Mouse (Mus musculus) cerebellum, adult 11-12 months (tissue): ENCODE data around the gene Ankrd49.
A peak's percentile ranks its signal among the peaks of the same experiment; 100 is the strongest.

Experiments used
- DNase-seq: peaks from one replicate; pipeline ENCODE4 v3.0.0; 2022

Ankrd49 gene

DNA sequence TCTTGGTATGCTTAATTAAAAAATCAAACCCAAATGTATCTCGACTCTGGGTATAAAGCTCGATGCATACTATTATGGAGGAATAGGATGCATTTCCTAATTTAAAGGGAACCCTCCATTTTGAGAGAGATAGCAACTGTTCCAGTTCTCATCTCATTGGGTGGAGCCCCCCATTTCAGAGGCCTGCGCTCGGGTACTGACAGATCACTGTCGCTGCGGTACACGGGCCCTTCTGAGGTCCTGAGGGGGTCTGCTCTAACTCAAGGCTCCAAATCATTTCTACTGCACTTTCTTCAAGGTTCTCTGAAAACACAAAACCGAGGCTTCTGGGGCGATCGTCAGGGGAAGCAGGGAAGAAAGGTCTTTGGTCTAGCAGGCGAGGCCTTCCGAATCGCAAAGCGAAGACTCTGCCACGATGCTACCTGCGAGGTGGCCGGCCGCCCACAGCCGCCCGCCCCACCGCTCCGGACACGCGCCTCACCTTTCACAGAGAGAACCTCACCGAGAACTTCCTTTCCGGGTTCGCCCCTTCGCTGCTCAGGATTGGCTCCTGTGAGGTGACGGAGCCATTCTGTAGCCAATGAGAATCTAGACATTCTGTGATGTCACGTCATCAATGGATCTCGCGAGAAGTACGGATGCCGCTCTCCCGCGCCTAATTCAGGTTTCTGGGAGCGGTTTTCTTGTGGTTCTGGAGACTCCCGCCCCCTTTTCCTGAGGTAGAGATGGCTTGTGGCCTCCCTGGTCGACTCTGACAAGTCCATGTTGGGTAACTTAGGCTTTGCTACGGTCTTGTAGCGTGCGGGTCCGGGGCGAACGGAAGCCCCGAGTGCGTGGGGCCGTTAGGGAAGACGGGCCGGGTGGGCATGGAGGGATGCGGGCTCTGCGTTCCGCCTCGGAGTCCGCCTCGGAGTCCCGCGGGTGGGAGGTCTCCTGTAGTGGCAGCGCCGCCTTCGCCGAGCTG, at the start of gene Ankrd49, which contains the start of gene Mre11a:
Gene Ankrd49, minus strand, starts transcription at position 818 of the 964 bp plus-strand sequence.
Gene Mre11a, plus strand, starts transcription at position 616 of the 964 bp plus-strand sequence.
- peak; percentile 93 for DNase-seq

- DNase-seq, result no peak
These were observed 47.4 kb upstream of the Ankrd49 start for GRCm38 (mm10) chr9:14832046-14832445.

- no peak for DNase-seq
These were observed 43.2 kb upstream of the Ankrd49 start for GRCm38 (mm10) chr9:14827875-14828274.

GRCm38 (mm10) chr9:14824840-14825239, 40.2 kb upstream of the Ankrd49 start:
- DNase-seq, result no peak

DNA sequence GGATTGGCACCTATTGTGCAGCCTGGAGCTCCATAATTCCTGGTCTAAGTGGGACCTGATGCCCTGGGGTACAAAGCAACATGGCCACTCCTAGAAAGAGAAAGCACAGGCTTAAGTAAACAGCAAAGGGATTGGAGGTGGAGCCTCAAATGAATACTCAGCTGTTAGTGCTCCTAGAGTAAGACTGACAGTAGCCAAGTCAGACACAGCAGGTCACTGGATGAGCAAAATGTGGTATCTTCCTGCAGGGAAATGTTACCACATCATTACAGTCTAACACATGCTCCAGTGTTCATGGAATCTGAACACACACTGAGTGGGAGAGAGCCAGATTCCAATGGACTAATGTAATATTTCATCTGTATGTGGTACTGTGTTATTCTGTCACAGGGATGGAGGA, 36.7 kb upstream of the Ankrd49 start:
- no peak for DNase-seq

- no peak for DNase-seq
These were observed 25.5 kb upstream of the Ankrd49 start for GRCm38 (mm10) chr9:14810111-14810510.

- no peak for DNase-seq
These were observed 22.1 kb upstream of the Ankrd49 start for GRCm38 (mm10) chr9:14806786-14807185.

GRCm38 (mm10) chr9:14805714-14806113, 21.1 kb upstream of the Ankrd49 start:
- DNase-seq, result no peak

DNA sequence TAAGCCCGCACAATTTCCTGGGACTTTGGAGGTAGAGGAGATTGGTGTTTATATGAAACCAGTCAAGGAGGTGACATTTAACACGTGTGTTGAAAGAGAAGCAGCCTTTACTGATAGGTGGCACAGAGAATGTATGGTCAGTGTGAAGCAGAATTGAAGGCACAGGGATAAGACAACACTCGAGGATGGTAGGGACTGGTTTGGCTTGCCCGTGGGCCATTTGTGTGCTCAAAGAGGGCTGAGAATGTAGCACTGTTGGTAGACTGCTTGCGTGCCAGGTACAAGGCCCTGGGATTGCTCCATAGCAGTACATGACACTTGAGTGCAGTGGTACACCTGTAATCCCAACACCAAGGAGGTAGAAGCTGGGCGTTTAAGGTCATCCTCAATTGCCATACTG, 2.7 kb upstream of the Ankrd49 start:
- DNase-seq, result no peak

DNA sequence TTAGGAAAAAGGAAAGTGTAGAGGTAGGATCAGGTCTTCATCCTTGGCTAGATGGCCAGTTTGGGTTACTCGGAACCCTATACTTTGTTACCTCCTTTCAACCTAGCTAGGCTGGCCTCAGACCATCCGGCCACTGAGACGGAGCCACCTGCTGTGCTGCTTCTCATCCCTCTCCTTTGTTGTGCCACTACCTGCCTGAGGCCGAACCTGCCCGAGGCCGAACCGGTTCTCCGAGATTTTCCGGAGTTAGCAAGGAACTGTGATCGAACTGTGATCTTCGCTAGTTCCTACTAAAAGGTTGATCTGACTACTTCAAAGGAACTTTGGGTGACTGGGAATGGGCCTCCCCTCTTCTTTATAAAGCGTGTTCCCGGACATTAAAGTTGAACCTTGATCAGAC, 6.3 kb downstream of the Ankrd49 start:
- no peak for DNase-seq

GRCm38 (mm10) chr9:14773813-14774212, 10.8 kb downstream of the Ankrd49 start:
- DNase-seq, result no peak

DNA sequence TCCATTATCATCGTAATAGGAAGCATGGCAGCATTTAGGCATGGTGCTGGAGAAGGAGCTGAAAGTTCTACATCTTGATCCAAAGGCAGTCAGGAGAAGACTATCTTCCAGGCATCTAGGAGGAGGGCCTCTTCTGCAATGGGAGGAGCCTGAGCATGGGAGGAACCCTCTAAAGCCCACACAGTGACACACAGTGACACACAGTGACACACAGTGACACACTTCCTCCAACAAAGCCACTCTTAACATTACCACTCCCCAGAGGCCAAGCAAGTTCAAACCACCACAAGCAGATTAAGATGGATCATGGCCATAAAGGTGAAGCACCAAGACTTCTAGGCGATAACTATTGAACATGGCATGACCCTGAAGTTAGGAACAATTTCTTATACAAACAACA, 12.6 kb downstream of the Ankrd49 start:
- DNase-seq, result no peak

GRCm38 (mm10) chr9:14770803-14771471, 13.7 kb downstream of the Ankrd49 start, which contains the start of gene 1700012B09Rik:
1700012B09Rik (minus strand) TSS chr9:14771030.
- DNase-seq, result no peak

DNA sequence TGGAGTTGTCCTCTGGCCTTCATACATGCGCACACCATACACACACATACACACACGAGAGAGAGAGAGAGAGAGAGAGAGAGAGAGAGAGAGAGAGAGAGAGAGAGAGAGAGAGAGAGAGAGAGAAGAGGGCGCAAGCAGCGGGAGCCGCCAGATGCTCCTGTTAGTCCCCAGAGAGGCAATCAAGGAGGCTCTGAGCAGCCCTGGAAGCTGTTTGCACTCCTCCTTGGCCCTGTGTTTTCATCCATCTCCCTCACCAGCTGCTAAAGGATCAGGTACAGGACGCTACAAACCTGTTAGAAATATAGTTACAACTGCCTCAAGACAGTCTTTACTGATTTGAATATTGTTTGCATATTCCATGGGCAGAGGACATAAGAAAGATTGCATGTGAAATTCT, 14.8 kb downstream of the Ankrd49 start:
- DNase-seq, result no peak

GRCm38 (mm10) chr9:14764765-14765164, 19.9 kb downstream of the Ankrd49 start:
- no peak for DNase-seq

DNA sequence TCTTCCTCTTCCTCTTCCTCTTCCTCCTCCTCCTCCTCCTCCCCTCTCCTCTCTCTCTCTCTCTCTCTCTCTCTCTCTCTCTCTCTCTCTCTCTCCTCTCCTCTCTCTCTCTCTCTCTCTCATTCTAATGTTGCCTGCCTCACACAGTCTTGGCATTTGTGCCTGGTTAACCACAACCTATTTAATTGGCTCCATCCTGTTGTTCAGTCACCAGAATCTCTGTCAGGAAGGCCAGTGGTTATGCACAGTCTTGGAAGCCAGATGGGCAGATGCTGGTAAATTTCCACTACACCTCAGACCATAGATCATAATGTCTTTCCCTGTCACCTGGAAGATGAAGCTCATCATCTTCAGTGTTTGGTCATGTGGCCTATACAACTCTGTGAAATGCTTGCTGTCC, 25.4 kb downstream of the Ankrd49 start:
- no peak for DNase-seq

DNA sequence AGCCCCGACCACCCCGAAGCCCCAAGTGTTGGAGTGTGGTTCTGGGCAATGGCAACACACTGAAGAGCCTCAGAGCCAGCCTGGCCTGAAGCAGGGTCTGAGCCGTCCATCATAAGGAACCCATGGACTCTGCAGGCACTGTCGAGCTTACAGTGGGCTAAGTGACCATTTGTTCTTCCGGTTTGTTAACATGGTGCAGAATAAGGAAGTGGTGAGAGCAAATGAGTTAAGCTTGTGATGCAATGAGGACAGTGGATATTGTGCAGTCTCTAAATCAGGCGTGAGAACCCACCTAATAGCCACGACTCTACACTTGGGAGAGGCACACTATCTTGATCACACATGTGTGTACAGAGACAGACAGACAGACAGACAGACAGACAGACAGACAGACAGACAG, 26.1 kb downstream of the Ankrd49 start:
- DNase-seq, result no peak

DNA sequence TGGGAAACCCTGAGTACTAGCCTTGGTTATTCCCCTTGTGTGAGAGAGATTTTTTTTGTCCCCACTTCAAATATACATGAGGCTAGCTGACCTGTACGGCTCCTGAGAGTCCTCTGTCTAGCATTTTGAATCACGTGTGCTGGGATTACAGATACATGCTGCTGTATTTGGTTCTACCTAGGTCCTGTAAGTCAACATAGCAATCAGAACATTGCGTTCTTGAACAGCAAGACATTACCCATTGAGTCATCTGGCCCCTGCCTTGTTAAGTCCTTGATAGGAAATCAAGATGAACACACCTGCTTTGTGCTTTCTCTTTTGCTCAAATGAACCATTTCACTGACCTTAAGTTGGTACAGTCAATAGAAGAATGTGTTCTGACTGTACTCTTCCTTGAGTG, 30.2 kb downstream of the Ankrd49 start:
- no peak for DNase-seq

DNA sequence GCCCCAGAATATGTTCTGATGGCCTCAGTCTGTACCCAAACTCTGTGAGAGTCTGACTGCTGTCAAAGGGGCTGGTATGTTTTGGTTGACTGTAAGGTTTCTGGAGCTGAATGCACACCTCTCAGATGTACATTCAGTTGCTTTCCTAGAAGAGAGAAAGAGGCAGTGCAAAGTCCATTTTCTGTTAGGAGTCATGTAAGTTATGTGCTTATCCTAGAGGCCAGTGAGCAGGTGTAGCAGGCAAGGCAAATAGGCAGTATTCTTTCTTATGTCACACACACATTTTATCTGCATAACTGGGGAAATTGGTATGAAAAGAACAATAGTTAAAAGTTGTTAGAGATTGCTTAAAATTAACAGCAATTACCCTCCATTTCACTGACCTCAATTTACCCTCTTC, 30.7 kb downstream of the Ankrd49 start:
- no peak for DNase-seq

DNA sequence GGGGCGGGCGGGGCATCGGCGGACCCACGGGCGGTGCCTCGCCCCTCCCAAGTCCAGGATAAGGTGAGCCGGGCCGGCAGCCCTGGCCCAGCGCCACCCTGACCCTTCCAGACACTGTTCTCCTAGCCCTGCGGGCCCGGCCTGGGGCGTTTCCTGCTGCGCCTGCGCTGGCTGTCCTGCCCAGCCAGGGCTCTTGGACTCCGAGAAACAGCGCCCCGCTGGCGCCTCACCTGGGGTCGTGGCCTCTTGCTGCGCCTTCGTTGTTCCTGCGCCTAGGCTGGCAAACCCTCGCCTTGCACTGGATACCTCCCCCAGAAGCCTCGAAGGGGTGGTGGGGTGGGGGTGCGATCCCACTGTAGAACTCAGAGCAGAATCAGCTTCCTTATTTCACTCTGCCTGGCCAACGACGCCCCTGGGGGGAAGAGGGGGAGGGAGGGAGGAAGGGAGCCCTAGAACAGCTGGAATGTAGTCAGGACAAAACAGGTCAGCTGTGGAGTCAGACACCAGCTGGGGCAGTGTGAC, 32.6 kb downstream of the Ankrd49 start, which contains the start of gene Fut4:
Gene Fut4, minus strand, starts transcription at position 393 of the 522 bp plus-strand sequence.
- DNase-seq, result peak; percentile 4

GRCm38 (mm10) chr9:14751503-14752000, 33.1 kb downstream of the Ankrd49 start:
- no peak for DNase-seq

DNA sequence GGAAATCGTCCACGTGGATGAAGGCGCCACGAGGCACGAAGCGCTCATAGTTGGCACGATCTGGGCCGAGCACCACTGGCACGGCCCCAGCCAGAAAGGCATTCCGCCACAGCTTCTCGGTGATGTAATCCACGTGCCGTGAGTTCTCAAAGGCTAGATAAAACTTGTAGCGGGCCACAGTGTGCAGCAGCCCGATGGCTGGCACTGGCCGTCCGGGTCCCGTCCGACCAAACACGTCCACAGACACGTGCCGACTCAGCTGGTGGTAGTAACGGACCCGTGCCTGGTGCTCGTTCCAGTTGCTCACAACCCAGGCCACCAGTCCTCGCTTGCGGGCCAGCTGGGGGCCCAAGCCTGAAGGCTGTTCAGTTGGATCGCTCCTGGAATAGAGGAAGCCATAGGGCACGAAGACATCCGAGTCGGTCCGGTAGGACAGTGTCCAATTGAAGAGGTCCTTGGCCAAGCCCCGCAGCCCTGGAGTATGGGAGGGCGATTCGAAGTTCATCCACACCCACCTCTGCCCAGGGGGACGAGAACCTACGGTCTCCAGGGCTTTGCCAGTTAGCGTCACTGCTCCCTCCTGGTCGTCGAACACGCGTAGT, 33.7 kb downstream of the Ankrd49 start:
- no peak for DNase-seq
